Mouse (Mus musculus) C2C12 (cell line): Measurements from ENCODE around the gene Arid5b. TPM values are rescaled to one million over a fixed set of nuclear protein-coding genes. Genes with fewer than 3 reads are reported as not detected.

Experiments
- H3K27me3 ChIP-seq: one replicate; pipeline ENCODE4 v1.6.1; 2011; ENCODE audit not compliant: control insufficient read depth, insufficient read depth, insufficient read length
- H3K36me3 ChIP-seq: one replicate; pipeline ENCODE4 v1.6.1; 2011; ENCODE audit not compliant: control insufficient read depth, insufficient read depth
- H3K4me3 ChIP-seq: one replicate; pipeline ENCODE4 v1.5.1; 2011; ENCODE audit warnings: mild to moderate bottlenecking, control low read depth; ENCODE audit not compliant: poor library complexity, insufficient read depth, severe bottlenecking
- H3K79me2 ChIP-seq: one replicate; pipeline ENCODE4 v1.6.1; 2011; ENCODE audit not compliant: control insufficient read depth, insufficient read depth
- H3K79me3 ChIP-seq: one replicate; pipeline ENCODE4 v1.6.1; 2011; ENCODE audit warnings: low read depth, control low read depth
- H3ac ChIP-seq: one replicate; pipeline ENCODE3; 2011; ENCODE audit warnings: low read depth; ENCODE audit not compliant: control insufficient read depth, insufficient read length
- CEBPB ChIP-seq: IDR thresholded peaks from one replicate; pipeline ENCODE4 v1.6.1; 2011; ENCODE audit warnings: low read depth, mild to moderate bottlenecking, control low read depth, moderate library complexity
- CTCF ChIP-seq: IDR thresholded peaks from one replicate; pipeline ENCODE4 v1.5.1; 2011; ENCODE audit not compliant: control insufficient read depth, insufficient read depth, insufficient read length
- FOSL1 ChIP-seq: IDR thresholded peaks from one replicate; pipeline ENCODE4 v1.8.0; 2011; ENCODE audit warnings: mild to moderate bottlenecking, low read length; ENCODE audit not compliant: poor library complexity, insufficient read depth, severe bottlenecking
- MAX ChIP-seq: IDR thresholded peaks from one replicate; pipeline ENCODE4 v1.6.1; 2011; ENCODE audit warnings: mild to moderate bottlenecking, control low read depth
- MYOD1 ChIP-seq: IDR thresholded peaks from one replicate; pipeline ENCODE4 v1.6.1; 2011; ENCODE audit warnings: low read depth; ENCODE audit not compliant: control insufficient read depth, insufficient read length
- MYOG ChIP-seq: IDR thresholded peaks from one replicate; pipeline ENCODE4 v1.6.1; 2011; ENCODE audit not compliant: control insufficient read depth, insufficient read length; ENCODE audit errors: extremely low read depth
- USF1 ChIP-seq: IDR thresholded peaks from one replicate; pipeline ENCODE4 v1.6.1; 2011; ENCODE audit warnings: low read depth, mild to moderate bottlenecking, control low read depth, moderate library complexity
- polyA plus RNA-seq: library from polyadenylated mRNA; unstranded; fragments of >200 nt; fragmentation: generic; extraction: Trizol; gene quantifications from one replicate; pipeline ENCODE4 v1.2.1, GENCODE M21; 2012; ENCODE audit warnings: missing spikeins

Gene Arid5b
- polyA plus RNA-seq, 1 experiment, result 6.0 TPM

GRCm38 (mm10) chr10:68239426-68240070 lies 39.0 kb downstream of the Arid5b start:
- H3K79me2 ChIP-seq, result peaks cover 33% of the 10 kb centered on the region
- peaks cover 7% of the 10 kb centered on the region for H3K79me3 ChIP-seq
- H3ac ChIP-seq, result no peak overlapping the region
- TF ChIP-seq MYOD1 (no peak), FOSL1 (no peak), CTCF (no peak), MAX (no peak)
- H3K4me3 ChIP-seq, result no peak overlapping the region
- no peaks in the 10 kb centered on the region for H3K27me3 ChIP-seq
- H3K36me3 ChIP-seq, result peaks cover 46% of the 10 kb centered on the region

GRCm38 (mm10) chr10:68238707-68239425 lies 39.7 kb downstream of the Arid5b start:
- Histone ChIP-seq H3K79me3 (peaks cover 7% of the 10 kb centered on the region), H3K4me3 (no peak overlapping the region), H3ac (no peak overlapping the region), H3K79me2 (peaks cover 33% of the 10 kb centered on the region), H3K36me3 (peaks cover 46% of the 10 kb centered on the region), H3K27me3 (no peaks in the 10 kb centered on the region)
- TF ChIP-seq CTCF (no peak), MYOD1 (no peak), MAX (no peak), FOSL1 (no peak), MYOG (no peak), CEBPB (no peak), USF1 (no peak)

GRCm38 (mm10) chr10:68238182-68238581 lies 40.4 kb downstream of the Arid5b start:
- Histone ChIP-seq H3K36me3 (peaks cover 46% of the 10 kb centered on the region), H3K4me3 (no peak overlapping the region), H3ac (no peak overlapping the region), H3K79me3 (peaks cover 7% of the 10 kb centered on the region), H3K27me3 (no peaks in the 10 kb centered on the region), H3K79me2 (peaks cover 33% of the 10 kb centered on the region)
- TF ChIP-seq CEBPB (no peak), MYOD1 (no peak), CTCF (no peak)

GRCm38 (mm10) chr10:68236956-68237455 lies 41.5 kb downstream of the Arid5b start:
- no peak overlapping the region for H3K4me3 ChIP-seq
- no peak overlapping the region for H3ac ChIP-seq
- no peaks in the 10 kb centered on the region for H3K27me3 ChIP-seq
- H3K79me3 ChIP-seq, result peaks cover 4% of the 10 kb centered on the region
- H3K36me3 ChIP-seq, result peaks cover 37% of the 10 kb centered on the region
- TF ChIP-seq MYOG (no peak), MAX (no peak), CEBPB (no peak), CTCF (no peak), FOSL1 (no peak), USF1 (no peak), MYOD1 (no peak)
- H3K79me2 ChIP-seq, result peaks cover 26% of the 10 kb centered on the region

GRCm38 (mm10) chr10:68231385-68232182 lies 47.0 kb downstream of the Arid5b start:
- TF ChIP-seq USF1 (no peak), MYOG (no peak), MYOD1 (no peak), FOSL1 (no peak), CTCF (no peak), MAX (no peak), CEBPB (no peak)
- Histone ChIP-seq H3K36me3 (peaks cover 20% of the 10 kb centered on the region), H3K79me2 (peaks cover 27% of the 10 kb centered on the region)

More at GRCm38 (mm10) chr10:68231385-68232182, 47.0 kb downstream of the Arid5b start:
- Histone ChIP-seq H3K27me3 (no peaks in the 10 kb centered on the region), H3ac (no peak overlapping the region), H3K79me3 (peaks cover 9% of the 10 kb centered on the region), H3K4me3 (no peak overlapping the region)
